ENCODE assay signal across 8 mouse cellular contexts in the genomic region with DNA sequence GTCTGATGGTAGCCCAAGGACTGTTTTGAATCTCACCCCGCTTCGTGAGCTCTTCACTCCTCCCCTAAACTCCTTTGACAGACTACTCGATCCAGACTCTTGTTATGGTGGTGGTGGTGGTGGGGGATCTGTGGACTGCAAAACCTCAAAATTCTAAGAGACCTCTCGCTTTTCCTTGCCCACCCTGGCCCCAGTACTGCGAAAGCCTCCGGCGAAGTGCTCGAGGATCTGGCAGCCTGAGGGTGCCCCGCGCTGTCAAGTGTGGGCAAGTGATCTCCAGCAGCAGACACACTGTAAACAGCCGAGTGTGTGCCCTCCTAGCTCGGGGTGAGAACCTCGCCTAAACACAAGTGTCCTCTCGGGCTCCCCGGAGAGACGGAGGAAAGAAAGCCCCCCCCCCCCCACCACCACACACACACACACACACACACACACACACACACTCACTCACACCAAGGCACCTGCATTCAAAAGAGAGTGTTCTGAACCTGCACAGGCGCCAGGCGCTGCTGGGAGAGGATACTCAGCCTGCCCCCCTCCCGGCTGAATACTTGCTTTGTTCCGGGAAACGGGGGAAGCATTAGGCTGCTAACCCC. TPM values are rescaled to one million over a fixed set of nuclear protein-coding genes. Genes with fewer than 3 reads are reported as not detected.
DNase-seq lines count a peak whose midpoint lies in the region; ATAC-seq and TF ChIP-seq lines count a peak whose summit lies in the region.

No protein-coding gene starts in this region.

- H3K9me3 ChIP-seq in forebrain, embryonic 12.5 days: no peaks in the 10 kb centered on the region
- H3K9me3 ChIP-seq in liver, embryonic 11.5 days (ENCODE audit: control insufficient read depth, low read length): no peaks in the 10 kb centered on the region
- H3K9me3 ChIP-seq in stomach, embryonic 16.5 days (replicated peaks; ENCODE audit: control insufficient read depth, low read length): no peaks in the 10 kb centered on the region

- peak overlapping the region; percentile 69 for H3K4me2 ChIP-seq in forebrain, embryonic 12.5 days
- H3K4me2 ChIP-seq in liver, embryonic 11.5 days: peak overlapping the region; percentile 80
- peak overlapping the region; percentile 81 for H3K4me2 ChIP-seq in stomach, embryonic 16.5 days (ENCODE audit: low read depth, low read length)

- 12% methylated on average over 21 of the region's 21 CpGs for WGBS in liver, adult 2 months
- 5% methylated on average over 18 of the region's 21 CpGs for WGBS in forebrain, embryonic 12.5 days
- WGBS in liver, embryonic 11.5 days: 4% methylated on average over 21 of the region's 21 CpGs
- WGBS in stomach, embryonic 16.5 days: 10% methylated on average over 18 of the region's 21 CpGs

- peaks cover 13% of the 10 kb centered on the region for H3K4me1 ChIP-seq in liver, adult 2 months (ENCODE audit: control insufficient read depth, insufficient read depth, low read length)
- peaks cover 49% of the 10 kb centered on the region for H3K4me1 ChIP-seq in forebrain, embryonic 12.5 days
- H3K4me1 ChIP-seq in liver, embryonic 11.5 days (replicated peaks; ENCODE audit: control insufficient read depth, insufficient read depth, low read length): peaks cover 13% of the 10 kb centered on the region
- peaks cover 15% of the 10 kb centered on the region for H3K4me1 ChIP-seq in stomach, embryonic 16.5 days (ENCODE audit: control insufficient read depth, insufficient read depth, low read length)

- peak overlapping the region; percentile 49 for H3K9ac ChIP-seq in liver, adult 2 months (ENCODE audit: low read depth, low read length)
- H3K9ac ChIP-seq in forebrain, embryonic 12.5 days: peak overlapping the region; percentile 48
- peak overlapping the region; percentile 37; the same call in 1 of the 2 replicates for H3K9ac ChIP-seq in liver, embryonic 11.5 days (ENCODE audit: low read depth, low read length)
- peak overlapping the region; percentile 60 for H3K9ac ChIP-seq in stomach, embryonic 16.5 days (ENCODE audit: low read length)

- ATAC-seq in forebrain, embryonic 12.5 days (ENCODE audit: low FRiP score): no peak
- no peak for ATAC-seq in liver, embryonic 11.5 days (replicated peaks; ENCODE audit: low FRiP score)
- ATAC-seq in stomach, embryonic 16.5 days (ENCODE audit: insufficient read depth, low FRiP score): no peak
- ATAC-seq in megakaryocyte-erythroid progenitor cell, adult 5-6 weeks (replicated peaks; ENCODE audit: low FRiP score, low TSS enrichment, poor library complexity, severe bottlenecking): no peak
- no peak for ATAC-seq in erythroblast, adult 5-6 weeks (replicated peaks; ENCODE audit: low FRiP score, poor library complexity, severe bottlenecking)

- H3K79me2 ChIP-seq in liver, adult 2 months (ENCODE audit: control insufficient read depth, insufficient read depth, low read length): no peaks in the 10 kb centered on the region

- no peak for TF ChIP-seq CTCF in liver, adult 2 months (IDR thresholded peaks at IDR 0.05; ENCODE audit: low read depth, low read length)

- no peaks in the 10 kb centered on the region for H3K27me3 ChIP-seq in liver, adult 2 months (ENCODE audit: control insufficient read depth, insufficient read depth, low read length)
- peaks cover 95% of the 10 kb centered on the region for H3K27me3 ChIP-seq in forebrain, embryonic 12.5 days
- H3K27me3 ChIP-seq in liver, embryonic 11.5 days (replicated peaks; ENCODE audit: control insufficient read depth, insufficient read depth, low read length): peaks cover 94% of the 10 kb centered on the region
- H3K27me3 ChIP-seq in stomach, embryonic 16.5 days (ENCODE audit: control insufficient read depth, insufficient read depth, low read length): peaks cover 51% of the 10 kb centered on the region

- TF ChIP-seq POLR2A in liver, adult 2 months (IDR thresholded peaks at IDR 0.05; ENCODE audit: extremely low read depth, insufficient read depth, low read length): no peak

- peak overlapping the region; percentile 59; the same call in 1 of the 2 replicates for H3K4me3 ChIP-seq in liver, adult 2 months (ENCODE audit: insufficient read depth, low read depth, low read length)
- peak overlapping the region; percentile 28 for H3K4me3 ChIP-seq in forebrain, embryonic 12.5 days (replicated peaks)
- peak overlapping the region; percentile 39 for H3K4me3 ChIP-seq in liver, embryonic 11.5 days (ENCODE audit: low read depth, low read length)
- peak overlapping the region; percentile 32 for H3K4me3 ChIP-seq in stomach, embryonic 16.5 days (replicated peaks; ENCODE audit: low read length)

- DNase-seq in liver, adult 2 months (ENCODE audit: extremely low read depth, low read depth, low spot score): no peak
- DNase-seq in liver: no peak
- no peak for DNase-seq in liver, embryonic 11.5 days (ENCODE audit: low spot score)
- DNase-seq in layer of hippocampus, adult 9-11 months: no peak

- peak overlapping the region; percentile 69; the same call in 1 of the 2 replicates for H3K27ac ChIP-seq in liver, adult 2 months (replicated peaks; ENCODE audit: insufficient read depth, low read depth, low read length)
- 0 out of 2 replicates have a peak overlapping the region, but pooled peaks have one; percentile 70 for H3K27ac ChIP-seq in forebrain, embryonic 12.5 days
- H3K27ac ChIP-seq in liver, embryonic 11.5 days (ENCODE audit: low read depth, low read length): peak overlapping the region; percentile 55; the same call in 1 of the 2 replicates
- H3K27ac ChIP-seq in stomach, embryonic 16.5 days (ENCODE audit: low read length): peak overlapping the region; percentile 70

- no peaks in the 10 kb centered on the region for H3K36me3 ChIP-seq in liver, adult 2 months (ENCODE audit: control insufficient read depth, insufficient read depth, low read length)
- H3K36me3 ChIP-seq in forebrain, embryonic 12.5 days (replicated peaks): no peaks in the 10 kb centered on the region
- H3K36me3 ChIP-seq in liver, embryonic 11.5 days (ENCODE audit: control insufficient read depth, insufficient read depth, low read length): no peaks in the 10 kb centered on the region
- no peaks in the 10 kb centered on the region for H3K36me3 ChIP-seq in stomach, embryonic 16.5 days (ENCODE audit: control insufficient read depth, insufficient read depth, low read length)

RNA-seq across cellular contexts. Expression of gene Bcor, which starts 26.2 kb away (rescaled TPM):
- 2.8 and 4.9 TPM in 2 replicates for total RNA-seq in liver, adult 2 months (2014; rRNA removed)
- polyA plus RNA-seq in liver, adult 2 months (2012; rRNA removed): 5.6 and 6.6 TPM in 2 replicates
- polyA plus RNA-seq in forebrain, embryonic 12.5 days (2016; fragmentation: Nextera tagmentation; extraction: Ambion mirVana): 23.1 and 23.5 TPM in 2 replicates
- 14.5 and 14.8 TPM in 2 replicates for polyA plus RNA-seq in liver, embryonic 11.5 days (2014; fragmentation: Nextera tagmentation; extraction: Ambion mirVana)
- 11.1 and 13.9 TPM in 2 replicates for polyA plus RNA-seq in stomach, embryonic 16.5 days (2015; fragmentation: Nextera tagmentation; extraction: Ambion mirVana)
- total RNA-seq in megakaryocyte-erythroid progenitor cell, adult 5-6 weeks (2014; fragmentation: Nextera tagmentation): 35.6 and 39.2 TPM in 2 replicates
- total RNA-seq in megakaryocyte-erythroid progenitor cell, adult 5-6 weeks (2017): 27.5 and 28.9 TPM in 2 replicates
- 11.0 and 11.9 TPM in 2 replicates for total RNA-seq in erythroblast, adult 5-6 weeks (2015; ENCODE audit: low replicate concordance)
- total RNA-seq in erythroblast, adult 5-6 weeks (2017; ENCODE audit: low replicate concordance): 8.7 and 9.8 TPM in 2 replicates
